Mouse (Mus musculus): ENCODE measurements around the gene Gria3. TPM values are rescaled to one million over a fixed set of nuclear protein-coding genes. Genes with fewer than 3 reads are reported as not detected.

The Gria3 gene
- total RNA-seq, 1 experiment: 4.1 TPM

- H3K36me3 ChIP-seq (ENCODE audit: control insufficient read depth, insufficient read depth, low read length, poor library complexity, severe bottlenecking): no peaks in the 10 kb centered on the region
- H3K4me1 ChIP-seq (ENCODE audit: control insufficient read depth in 2 of 2, insufficient read depth in 2 of 2, low read length in 2 of 2, poor library complexity in 1 of 2): peaks cover 0 to 4% of the 10 kb centered on the region in 2 experiments; a peak in 1 of 4 replicates
- peak overlapping the region; percentile 31 to 54; a peak in 2 of 4 replicates for H3K4me3 ChIP-seq (ENCODE audit: insufficient read depth in 1 of 2, low read depth in 1 of 2, low read length in 2 of 2, poor library complexity in 1 of 2, severe bottlenecking in 1 of 2)
- no peak for TF ChIP-seq ZC3H11A (IDR thresholded peaks at IDR 0.05; ENCODE audit: borderline replicate concordance, low read depth, low read length)
- no peak for TF ChIP-seq ZNF384 (IDR thresholded peaks at IDR 0.05; ENCODE audit: low read depth, low read length)
- no peak for DNase-seq (ENCODE audit: low read depth, low spot score)
- no peak overlapping the region for H3K27ac ChIP-seq (ENCODE audit: insufficient read depth, low read depth, low read length, poor library complexity, severe bottlenecking)
- no peaks in the 10 kb centered on the region for H3K9me3 ChIP-seq (ENCODE audit: control insufficient read depth, insufficient read depth, low read depth, low read length)
- no peak overlapping the region for H3K9ac ChIP-seq (ENCODE audit: insufficient read depth, low read depth, low read length, poor library complexity, severe bottlenecking)
- in situ Hi-C loops (cut with MboI; ENCODE audit: low sequenced_read_pairs in 2 of 2, unreplicated experiment in 2 of 2): no loop called here
Measured at GRCm38 (mm10) chrX:41401186-41401585, 532 bp downstream of the Gria3 start.

GRCm38 (mm10) chrX:41401590-41402240 lies 1.1 kb downstream of the Gria3 start:
- peaks cover 0 to 4% of the 10 kb centered on the region in 2 experiments; a peak in 1 of 4 replicates for H3K4me1 ChIP-seq (ENCODE audit: control insufficient read depth in 2 of 2, insufficient read depth in 2 of 2, low read length in 2 of 2, poor library complexity in 1 of 2)
- H3K27ac ChIP-seq (ENCODE audit: insufficient read depth, low read depth, low read length, poor library complexity, severe bottlenecking): no peak overlapping the region
- TF ChIP-seq MAFK (IDR thresholded peaks at IDR 0.05; ENCODE audit: insufficient read depth, low read depth, low read length): no peak
- TF ChIP-seq ZC3H11A (IDR thresholded peaks at IDR 0.05; ENCODE audit: borderline replicate concordance, low read depth, low read length): no peak
- TF ChIP-seq CHD2 (IDR thresholded peaks at IDR 0.05; ENCODE audit: low read depth, low read length): no peak
- TF ChIP-seq HCFC1 (IDR thresholded peaks at IDR 0.05; ENCODE audit: borderline replicate concordance, insufficient read depth, low read length): no peak
- TF ChIP-seq ZNF384 (IDR thresholded peaks at IDR 0.05; ENCODE audit: low read depth, low read length): no peak
- H3K4me3 ChIP-seq (ENCODE audit: insufficient read depth in 1 of 2, low read depth in 1 of 2, low read length in 2 of 2, poor library complexity in 1 of 2, severe bottlenecking in 1 of 2): peak overlapping the region; percentile 31 to 54
- no peaks in the 10 kb centered on the region for H3K36me3 ChIP-seq (ENCODE audit: control insufficient read depth, insufficient read depth, low read length, poor library complexity, severe bottlenecking)
- DNase-seq (ENCODE audit: low read depth, low spot score): no peak
- H3K9me3 ChIP-seq (ENCODE audit: control insufficient read depth, insufficient read depth, low read depth, low read length): no peaks in the 10 kb centered on the region
- no peak overlapping the region for H3K9ac ChIP-seq (ENCODE audit: insufficient read depth, low read depth, low read length, poor library complexity, severe bottlenecking)
- in situ Hi-C loops (cut with MboI; ENCODE audit: low sequenced_read_pairs in 2 of 2, unreplicated experiment in 2 of 2): no loop called here

- H3K27ac ChIP-seq (ENCODE audit: insufficient read depth, low read depth, low read length, poor library complexity, severe bottlenecking): no peak overlapping the region
- TF ChIP-seq CHD2 (IDR thresholded peaks at IDR 0.05; ENCODE audit: low read depth, low read length) (no peak), MAFK (IDR thresholded peaks at IDR 0.05; ENCODE audit: insufficient read depth, low read depth, low read length) (no peak), ZNF384 (IDR thresholded peaks at IDR 0.05; ENCODE audit: low read depth, low read length) (no peak), ZC3H11A (IDR thresholded peaks at IDR 0.05; ENCODE audit: borderline replicate concordance, low read depth, low read length) (no peak), HCFC1 (IDR thresholded peaks at IDR 0.05; ENCODE audit: borderline replicate concordance, insufficient read depth, low read length) (no peak)
- no peaks in the 10 kb centered on the region for H3K36me3 ChIP-seq (ENCODE audit: control insufficient read depth, insufficient read depth, low read length, poor library complexity, severe bottlenecking)
- no peak overlapping the region for H3K4me3 ChIP-seq (ENCODE audit: insufficient read depth in 1 of 2, low read depth in 1 of 2, low read length in 2 of 2, poor library complexity in 1 of 2, severe bottlenecking in 1 of 2)
- H3K9ac ChIP-seq (ENCODE audit: insufficient read depth, low read depth, low read length, poor library complexity, severe bottlenecking): no peak overlapping the region
- H3K4me1 ChIP-seq (ENCODE audit: control insufficient read depth in 2 of 2, insufficient read depth in 2 of 2, low read length in 2 of 2, poor library complexity in 1 of 2): peaks cover 0 to 4% of the 10 kb centered on the region in 2 experiments; a peak in 1 of 4 replicates
- no peak for DNase-seq (ENCODE audit: low read depth, low spot score)
- in situ Hi-C loops (cut with MboI; ENCODE audit: low sequenced_read_pairs in 2 of 2, unreplicated experiment in 2 of 2): no loop called here
- H3K9me3 ChIP-seq (ENCODE audit: control insufficient read depth, insufficient read depth, low read depth, low read length): no peaks in the 10 kb centered on the region
Measured at GRCm38 (mm10) chrX:41402656-41403055, 2.0 kb downstream of the Gria3 start.

GRCm38 (mm10) chrX:41406288-41406687 lies 5.6 kb downstream of the Gria3 start:
- TF ChIP-seq ZNF384 (IDR thresholded peaks at IDR 0.05; ENCODE audit: low read depth, low read length) (no peak), HCFC1 (IDR thresholded peaks at IDR 0.05; ENCODE audit: borderline replicate concordance, insufficient read depth, low read length) (no peak), MAFK (IDR thresholded peaks at IDR 0.05; ENCODE audit: insufficient read depth, low read depth, low read length) (no peak), CHD2 (IDR thresholded peaks at IDR 0.05; ENCODE audit: low read depth, low read length) (no peak), ZC3H11A (IDR thresholded peaks at IDR 0.05; ENCODE audit: borderline replicate concordance, low read depth, low read length) (no peak)
- no peak overlapping the region for H3K27ac ChIP-seq (ENCODE audit: insufficient read depth, low read depth, low read length, poor library complexity, severe bottlenecking)
- in situ Hi-C loops (cut with MboI; ENCODE audit: low sequenced_read_pairs in 2 of 2, unreplicated experiment in 2 of 2): no loop called here
- H3K36me3 ChIP-seq (ENCODE audit: control insufficient read depth, insufficient read depth, low read length, poor library complexity, severe bottlenecking): no peaks in the 10 kb centered on the region
- DNase-seq (ENCODE audit: low read depth, low spot score): no peak
- H3K9ac ChIP-seq (ENCODE audit: insufficient read depth, low read depth, low read length, poor library complexity, severe bottlenecking): no peak overlapping the region
- no peak overlapping the region for H3K4me3 ChIP-seq (ENCODE audit: insufficient read depth in 1 of 2, low read depth in 1 of 2, low read length in 2 of 2, poor library complexity in 1 of 2, severe bottlenecking in 1 of 2)
- no peaks in the 10 kb centered on the region for H3K9me3 ChIP-seq (ENCODE audit: control insufficient read depth, insufficient read depth, low read depth, low read length)
- peaks cover 0 to 4% of the 10 kb centered on the region in 2 experiments; a peak in 1 of 4 replicates for H3K4me1 ChIP-seq (ENCODE audit: control insufficient read depth in 2 of 2, insufficient read depth in 2 of 2, low read length in 2 of 2, poor library complexity in 1 of 2)

Data from ES-E14 (cell line).